Mouse (Mus musculus) stomach, postnatal 0 days (tissue): ENCODE results near the gene Rps2. TPM values are rescaled to one million over a fixed set of nuclear protein-coding genes. Genes with fewer than 3 reads are reported as not detected.

Experiments
- ATAC-seq: fragments of 200-750 bp; cut with Nextera tagmentation; 2 replicates; pipeline ENCODE4 v1.8.0; 2017; ENCODE audit not compliant: low FRiP score, low TSS enrichment
- DNase-seq: peaks from one replicate; pipeline ENCODE4 v3.0.0-alpha.2; 2016; ENCODE audit warnings: low spot score
- H3K27ac ChIP-seq: fragments of 300-500 bp; sonication (generic); replicated peaks from 2 replicates; pipeline ENCODE4 v1.5.1; 2014; ENCODE audit warnings: mild to moderate bottlenecking, control low read depth
- H3K27me3 ChIP-seq: fragments of 300-500 bp; sonication (generic); 2 replicates; pipeline ENCODE4 v1.6.1; 2014; ENCODE audit warnings: low read length; ENCODE audit not compliant: control insufficient read depth, insufficient read depth
- H3K36me3 ChIP-seq: fragments of 300-500 bp; sonication (generic); 2 replicates; pipeline ENCODE4 v1.6.1; 2014; ENCODE audit warnings: low read length, mixed read lengths; ENCODE audit not compliant: control insufficient read depth, insufficient read depth
- H3K4me1 ChIP-seq: fragments of 300-500 bp; sonication (generic); replicated peaks from 2 replicates; pipeline ENCODE4 v1.6.1; 2014; ENCODE audit warnings: antibody characterized with exemption; ENCODE audit not compliant: control insufficient read depth, insufficient read depth
- H3K4me2 ChIP-seq: fragments of 300-500 bp; sonication (generic); replicated peaks from 2 replicates; pipeline ENCODE4 v1.6.1; 2014; ENCODE audit warnings: low read depth, mild to moderate bottlenecking, control low read depth, moderate library complexity
- H3K4me3 ChIP-seq: fragments of 300-500 bp; sonication (generic); 2 replicates; pipeline ENCODE4 v1.5.1; 2014; ENCODE audit warnings: low read depth, low read length, control low read depth
- H3K9ac ChIP-seq: fragments of 300-500 bp; sonication (generic); 2 replicates; pipeline ENCODE4 v1.6.1; 2014; ENCODE audit warnings: mild to moderate bottlenecking, low read length, control low read depth, mixed read lengths
- H3K9me3 ChIP-seq: fragments of 300-500 bp; sonication (generic); 2 replicates; pipeline ENCODE4 v1.6.1; 2016; ENCODE audit warnings: low read length; ENCODE audit not compliant: control insufficient read depth
- CTCF ChIP-seq: IDR thresholded peaks from 2 replicates; pipeline ENCODE4 v1.5.1; 2016; ENCODE audit warnings: antibody characterized with exemption, low read depth, mild to moderate bottlenecking, moderate library complexity
- EP300 ChIP-seq: optimal IDR thresholded peaks from 2 replicates; pipeline ENCODE3; 2016; ENCODE audit warnings: antibody characterized with exemption
- WGBS: fragments of 180-500 bp; shearing (Covaris S2); extraction: QIAGEN DNeasy Blood & Tissue Kit; methylation state at CpG from one replicate; pipeline ENCODE4 v1.1.7; 2014; 5-methylcytosine and 5-hydroxymethylcytosine counted together
- polyA plus RNA-seq: library from polyadenylated mRNA; unstranded; fragments of >200 nt; fragmentation: Nextera tagmentation; extraction: Ambion mirVana; gene quantifications from 2 replicates; pipeline ENCODE4 v1.2.1, GENCODE M21; 2015

The Rps2 gene
- polyA plus RNA-seq, 1 experiment from 2014 or later: 1,135 TPM

DNA sequence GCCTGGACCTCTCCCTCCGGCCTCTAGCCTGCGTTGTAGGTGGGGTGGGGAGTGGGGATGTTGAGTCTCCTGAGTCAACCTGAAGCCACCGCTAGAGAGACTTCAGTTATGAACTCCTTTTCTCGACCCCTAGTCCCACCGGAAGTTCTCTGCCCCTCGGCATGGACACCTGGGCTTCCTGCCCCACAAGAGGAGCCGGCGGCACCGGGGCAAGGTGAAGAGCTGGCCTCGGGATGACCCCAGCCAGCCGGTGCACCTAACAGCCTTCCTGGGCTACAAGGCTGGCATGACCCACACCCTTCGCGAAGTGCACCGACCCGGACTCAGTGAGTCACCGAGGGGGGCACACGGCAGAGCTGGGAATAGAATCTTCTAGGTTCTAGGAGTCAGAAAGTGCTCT lies 10.3 kb downstream of the Rps2 start:
- DNase-seq (no peak), ATAC-seq (no peak)
- H3K27me3 ChIP-seq: no peaks in the 10 kb centered on the region
- WGBS: 71% methylated on average over 17 of the region's 17 CpGs
- H3K27ac ChIP-seq: no peak overlapping the region
- H3K4me3 ChIP-seq: no peak overlapping the region
- H3K9me3 ChIP-seq: no peaks in the 10 kb centered on the region
- H3K9ac ChIP-seq: no peak overlapping the region
- H3K4me2 ChIP-seq: no peak overlapping the region
- TF ChIP-seq CTCF (no peak), EP300 (no peak)
- no peaks in the 10 kb centered on the region for H3K4me1 ChIP-seq
- H3K36me3 ChIP-seq: no peaks in the 10 kb centered on the region

GRCm38 (mm10) chr17:24729067-24729466 lies 11.2 kb downstream of the Rps2 start:
- Histone ChIP-seq H3K27ac (no peak overlapping the region), H3K4me1 (no peaks in the 10 kb centered on the region), H3K4me2 (no peak overlapping the region), H3K9ac (no peak overlapping the region), H3K27me3 (no peaks in the 10 kb centered on the region), H3K36me3 (no peaks in the 10 kb centered on the region), H3K4me3 (no peak overlapping the region), H3K9me3 (no peaks in the 10 kb centered on the region)
- no peak for TF ChIP-seq CTCF
- no peak for TF ChIP-seq EP300
- ATAC-seq (no peak), DNase-seq (no peak)
- WGBS: 43% methylated on average over 6 of the region's 6 CpGs

GRCm38 (mm10) chr17:24730787-24731186 lies 12.9 kb downstream of the Rps2 start:
- Histone ChIP-seq H3K4me3 (no peak overlapping the region), H3K4me2 (no peak overlapping the region), H3K9ac (no peak overlapping the region), H3K27ac (no peak overlapping the region), H3K4me1 (peaks cover 2% of the 10 kb centered on the region; the same call in 1 of the 2 replicates), H3K36me3 (no peaks in the 10 kb centered on the region), H3K9me3 (no peaks in the 10 kb centered on the region), H3K27me3 (no peaks in the 10 kb centered on the region)
- DNase-seq: no peak
- no peak for ATAC-seq
- WGBS: 77% methylated on average over 14 of the region's 14 CpGs
- TF ChIP-seq EP300: no peak
- TF ChIP-seq CTCF: no peak

DNA sequence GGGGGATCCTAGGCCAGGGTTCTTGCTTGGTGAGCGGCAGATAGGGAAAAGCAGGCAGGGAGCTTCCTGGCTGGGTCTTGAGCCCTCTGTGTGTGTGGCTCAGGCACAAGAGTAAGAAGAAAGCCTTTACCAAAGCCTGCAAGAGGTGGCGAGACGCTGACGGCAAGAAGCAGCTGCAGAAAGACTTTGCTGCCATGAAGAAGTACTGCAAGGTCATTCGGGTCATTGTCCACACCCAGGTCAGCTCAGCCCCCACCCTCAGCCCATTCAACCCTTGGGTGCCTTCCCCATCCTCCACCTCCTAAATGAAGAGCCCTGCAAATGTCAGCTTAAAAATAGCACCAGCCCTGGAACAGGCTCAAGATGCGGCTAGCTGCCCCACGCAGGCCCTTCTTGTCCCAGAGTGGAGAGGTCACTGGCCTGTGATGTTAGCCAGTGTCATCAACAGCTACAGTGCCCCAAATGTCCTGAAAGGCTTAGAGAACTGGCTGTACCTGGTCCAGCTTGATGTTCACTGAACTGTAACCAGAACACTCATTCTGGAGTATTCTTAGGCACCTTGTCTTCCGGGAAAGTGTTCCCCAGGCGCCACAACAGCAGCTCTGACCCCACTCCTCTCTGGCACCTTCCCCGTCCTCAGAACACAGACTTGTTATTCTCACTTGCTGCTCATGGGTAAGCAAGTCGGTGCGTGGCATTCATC lies 14.5 kb downstream of the Rps2 start:
- H3K9ac ChIP-seq: no peak overlapping the region
- H3K36me3 ChIP-seq: no peaks in the 10 kb centered on the region
- H3K4me1 ChIP-seq: peaks cover 5% of the 10 kb centered on the region; the same call in 1 of the 2 replicates
- H3K4me2 ChIP-seq: no peak overlapping the region
- no peak overlapping the region for H3K4me3 ChIP-seq
- H3K9me3 ChIP-seq: no peaks in the 10 kb centered on the region
- H3K27me3 ChIP-seq: no peaks in the 10 kb centered on the region
- DNase-seq: no peak
- no peak overlapping the region for H3K27ac ChIP-seq
- TF ChIP-seq CTCF (no peak), EP300 (no peak)
- WGBS: 80% methylated on average over 12 of the region's 12 CpGs
- ATAC-seq: no peak

- no peak for DNase-seq
- no peak overlapping the region for H3K4me3 ChIP-seq
- no peaks in the 10 kb centered on the region for H3K36me3 ChIP-seq
- H3K4me2 ChIP-seq: no peak overlapping the region
- no peak overlapping the region for H3K27ac ChIP-seq
- no peak overlapping the region for H3K9ac ChIP-seq
- H3K4me1 ChIP-seq: peaks cover 7% of the 10 kb centered on the region; the same call in 1 of the 2 replicates
- no peaks in the 10 kb centered on the region for H3K27me3 ChIP-seq
- H3K9me3 ChIP-seq: no peaks in the 10 kb centered on the region
- 87% methylated on average over 21 of the region's 21 CpGs for WGBS
- ATAC-seq: no peak
- TF ChIP-seq EP300 (no peak), CTCF (no peak)
Measured at GRCm38 (mm10) chr17:24733434-24734050, 15.6 kb downstream of the Rps2 start.

- Histone ChIP-seq H3K27me3 (no peaks in the 10 kb centered on the region), H3K27ac (no peak overlapping the region), H3K4me1 (peaks cover 7% of the 10 kb centered on the region; the same call in 1 of the 2 replicates), H3K36me3 (no peaks in the 10 kb centered on the region), H3K4me2 (no peak overlapping the region), H3K9me3 (no peaks in the 10 kb centered on the region), H3K4me3 (no peak overlapping the region), H3K9ac (no peak overlapping the region)
- WGBS: 76% methylated on average over 1 of the region's 1 CpGs
- 0 out of 2 replicates have a peak, but pooled peaks have one; percentile 36 for TF ChIP-seq CTCF
- TF ChIP-seq EP300: no peak
- DNase-seq (no peak), ATAC-seq (no peak)
Measured at GRCm38 (mm10) chr17:24734513-24734912, 16.6 kb downstream of the Rps2 start.
